Mouse (Mus musculus): ENCODE data around the gene Dnah6. TPM values are rescaled to one million over a fixed set of nuclear protein-coding genes. Genes with fewer than 3 reads are reported as not detected.

Gene Dnah6
- polyA plus RNA-seq, 2 experiments, result 0.04 to 0.06 TPM

DNA sequence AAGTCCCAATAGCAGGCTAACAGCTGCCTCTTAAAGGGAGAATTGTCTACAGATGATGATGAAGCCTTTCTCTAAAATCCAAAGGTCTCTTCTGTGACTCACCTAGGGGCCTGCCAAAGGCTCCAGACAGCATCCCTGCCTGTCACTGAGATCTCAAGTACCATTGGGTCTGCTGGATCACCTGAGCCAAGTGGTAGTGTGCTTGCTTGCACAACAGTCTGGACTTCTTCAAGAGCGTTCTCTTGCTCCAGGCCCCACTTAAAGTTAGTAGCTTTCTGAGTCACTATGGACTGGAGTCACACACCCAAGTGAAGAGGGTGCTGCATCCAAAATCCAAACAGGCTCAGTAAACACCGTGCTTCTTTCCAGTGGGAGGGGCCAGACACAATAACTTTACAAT lies 25.4 kb upstream of the Dnah6 start:
- H3K36me3 ChIP-seq (ENCODE audit: control insufficient read depth, insufficient read depth, low read length), result no peaks in the 10 kb centered on the region
- no peak overlapping the region for H3K27ac ChIP-seq (replicated peaks; ENCODE audit: low read depth, low read length)
- H3K27me3 ChIP-seq (ENCODE audit: control insufficient read depth, insufficient read depth, low read length), result no peaks in the 10 kb centered on the region
- TF ChIP-seq POLR2A (IDR thresholded peaks at IDR 0.05; ENCODE audit: borderline replicate concordance, extremely low read depth, insufficient read depth, insufficient read length), result no peak
- no peak for ATAC-seq (ENCODE audit: low FRiP score, low read depth)
- no peak overlapping the region for H3K4me2 ChIP-seq (replicated peaks; ENCODE audit: low read depth, low read length, severe bottlenecking)
- H3K9me3 ChIP-seq (ENCODE audit: control insufficient read depth, low read length), result no peaks in the 10 kb centered on the region
- H3K4me1 ChIP-seq (ENCODE audit: control insufficient read depth, insufficient read depth, low read length), result peaks cover 12% of the 10 kb centered on the region
- H3K4me3 ChIP-seq (replicated peaks; ENCODE audit: low read length), result no peak overlapping the region
- DNase-seq (ENCODE audit: low spot score), result no peak
- 85% methylated on average over 2 of the region's 2 CpGs for WGBS
- no peak overlapping the region for H3K9ac ChIP-seq (ENCODE audit: low read depth, low read length, severe bottlenecking)

DNA sequence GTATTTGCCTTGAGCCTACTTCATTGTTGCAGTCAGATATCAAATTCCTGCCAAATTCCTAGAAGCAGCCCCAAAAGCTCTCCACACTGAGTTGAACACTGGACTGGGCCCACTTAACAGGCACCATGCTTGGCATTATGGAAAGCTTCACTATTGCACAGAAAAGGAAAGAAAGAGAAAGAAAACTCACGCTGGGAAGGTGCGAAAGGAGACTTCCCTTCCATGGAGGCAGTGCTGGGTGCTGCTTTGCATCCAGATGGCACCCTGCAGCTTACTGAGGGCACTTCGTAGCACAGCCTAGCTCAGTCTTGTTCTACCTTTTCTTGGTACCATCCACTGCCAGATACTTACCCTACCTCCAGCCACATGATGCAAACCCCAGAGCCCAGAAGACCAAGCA lies 14.2 kb upstream of the Dnah6 start:
- H3K9me3 ChIP-seq (ENCODE audit: control insufficient read depth, low read length), result no peaks in the 10 kb centered on the region
- WGBS, result 86% methylated on average over 3 of the region's 3 CpGs
- H3K4me1 ChIP-seq (ENCODE audit: control insufficient read depth, insufficient read depth, low read length), result no peaks in the 10 kb centered on the region
- H3K4me3 ChIP-seq (replicated peaks; ENCODE audit: low read length), result no peak overlapping the region
- no peak overlapping the region for H3K4me2 ChIP-seq (replicated peaks; ENCODE audit: low read depth, low read length, severe bottlenecking)
- ATAC-seq (ENCODE audit: low FRiP score, low read depth) (no peak), DNase-seq (ENCODE audit: low spot score) (no peak)
- no peak overlapping the region for H3K27ac ChIP-seq (replicated peaks; ENCODE audit: low read depth, low read length)
- TF ChIP-seq POLR2A (IDR thresholded peaks at IDR 0.05; ENCODE audit: borderline replicate concordance, extremely low read depth, insufficient read depth, insufficient read length), result no peak
- H3K9ac ChIP-seq (ENCODE audit: low read depth, low read length, severe bottlenecking), result no peak overlapping the region
- no peaks in the 10 kb centered on the region for H3K36me3 ChIP-seq (ENCODE audit: control insufficient read depth, insufficient read depth, low read length)
- no peaks in the 10 kb centered on the region for H3K27me3 ChIP-seq (ENCODE audit: control insufficient read depth, insufficient read depth, low read length)

DNA sequence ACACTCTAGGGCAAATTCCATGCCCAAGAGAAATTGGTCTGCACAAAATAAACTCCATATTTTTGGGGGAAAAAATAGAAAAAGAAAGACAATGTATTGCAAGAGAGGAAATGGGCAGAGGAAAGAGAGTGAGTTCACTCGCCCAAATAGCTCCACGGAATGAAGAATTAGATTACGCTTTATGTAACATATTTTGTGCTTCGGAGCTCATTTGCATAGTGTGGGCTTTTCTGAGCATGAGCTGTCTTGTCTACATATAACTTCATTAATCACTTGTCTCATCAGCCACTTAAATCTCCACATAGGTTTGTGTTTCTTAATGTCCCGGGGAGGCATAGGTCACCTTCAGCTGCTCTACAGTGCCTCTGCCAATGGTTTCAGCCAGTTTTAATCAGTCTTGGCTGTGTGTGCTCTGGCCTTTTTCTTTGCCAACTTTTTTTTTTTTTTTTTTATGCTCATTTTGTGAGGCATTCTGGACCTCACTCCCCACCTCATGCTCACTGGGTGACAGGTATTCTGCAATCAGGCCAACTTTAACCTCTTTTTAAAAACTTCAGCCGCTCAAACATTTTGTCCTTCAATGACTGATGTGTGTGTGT lies 12.9 kb upstream of the Dnah6 start:
- H3K9me3 ChIP-seq (ENCODE audit: control insufficient read depth, low read length), result no peaks in the 10 kb centered on the region
- no peak overlapping the region for H3K4me3 ChIP-seq (replicated peaks; ENCODE audit: low read length)
- H3K4me2 ChIP-seq (replicated peaks; ENCODE audit: low read depth, low read length, severe bottlenecking), result no peak overlapping the region
- ATAC-seq (ENCODE audit: low FRiP score, low read depth) (no peak), DNase-seq (ENCODE audit: low spot score) (no peak)
- TF ChIP-seq POLR2A (IDR thresholded peaks at IDR 0.05; ENCODE audit: borderline replicate concordance, extremely low read depth, insufficient read depth, insufficient read length), result no peak
- H3K9ac ChIP-seq (ENCODE audit: low read depth, low read length, severe bottlenecking), result no peak overlapping the region
- H3K4me1 ChIP-seq (ENCODE audit: control insufficient read depth, insufficient read depth, low read length), result no peaks in the 10 kb centered on the region
- no peak overlapping the region for H3K27ac ChIP-seq (replicated peaks; ENCODE audit: low read depth, low read length)
- H3K36me3 ChIP-seq (ENCODE audit: control insufficient read depth, insufficient read depth, low read length), result no peaks in the 10 kb centered on the region
- no peaks in the 10 kb centered on the region for H3K27me3 ChIP-seq (ENCODE audit: control insufficient read depth, insufficient read depth, low read length)
- WGBS, result 87% methylated on average over 6 of the region's 6 CpGs

GRCm38 (mm10) chr6:73233202-73233726 lies 11.8 kb upstream of the Dnah6 start:
- Histone ChIP-seq H3K36me3 (ENCODE audit: control insufficient read depth, insufficient read depth, low read length) (no peaks in the 10 kb centered on the region), H3K9me3 (ENCODE audit: control insufficient read depth, low read length) (no peaks in the 10 kb centered on the region), H3K9ac (ENCODE audit: low read depth, low read length, severe bottlenecking) (no peak overlapping the region), H3K27me3 (ENCODE audit: control insufficient read depth, insufficient read depth, low read length) (no peaks in the 10 kb centered on the region), H3K4me3 (replicated peaks; ENCODE audit: low read length) (no peak overlapping the region), H3K4me1 (ENCODE audit: control insufficient read depth, insufficient read depth, low read length) (no peaks in the 10 kb centered on the region), H3K4me2 (replicated peaks; ENCODE audit: low read depth, low read length, severe bottlenecking) (no peak overlapping the region), H3K27ac (replicated peaks; ENCODE audit: low read depth, low read length) (no peak overlapping the region)
- DNase-seq (ENCODE audit: low spot score) (no peak), ATAC-seq (ENCODE audit: low FRiP score, low read depth) (no peak)
- 90% methylated on average over 6 of the region's 6 CpGs for WGBS
- no peak for TF ChIP-seq POLR2A (IDR thresholded peaks at IDR 0.05; ENCODE audit: borderline replicate concordance, extremely low read depth, insufficient read depth, insufficient read length)

GRCm38 (mm10) chr6:73232152-73232584 lies 10.7 kb upstream of the Dnah6 start:
- DNase-seq (ENCODE audit: low spot score) (no peak), ATAC-seq (ENCODE audit: low FRiP score, low read depth) (no peak)
- Histone ChIP-seq H3K9ac (ENCODE audit: low read depth, low read length, severe bottlenecking) (no peak overlapping the region), H3K27me3 (ENCODE audit: control insufficient read depth, insufficient read depth, low read length) (no peaks in the 10 kb centered on the region), H3K4me3 (replicated peaks; ENCODE audit: low read length) (no peak overlapping the region), H3K36me3 (ENCODE audit: control insufficient read depth, insufficient read depth, low read length) (no peaks in the 10 kb centered on the region), H3K9me3 (ENCODE audit: control insufficient read depth, low read length) (no peaks in the 10 kb centered on the region), H3K4me2 (replicated peaks; ENCODE audit: low read depth, low read length, severe bottlenecking) (no peak overlapping the region), H3K27ac (replicated peaks; ENCODE audit: low read depth, low read length) (no peak overlapping the region), H3K4me1 (ENCODE audit: control insufficient read depth, insufficient read depth, low read length) (no peaks in the 10 kb centered on the region)
- no peak for TF ChIP-seq POLR2A (IDR thresholded peaks at IDR 0.05; ENCODE audit: borderline replicate concordance, extremely low read depth, insufficient read depth, insufficient read length)
- 85% methylated on average over 12 of the region's 12 CpGs for WGBS
